Mouse (Mus musculus) heart, embryonic 10.5 days (tissue): ENCODE measurements around the gene Igsf6. TPM values are rescaled to one million over a fixed set of nuclear protein-coding genes. Genes with fewer than 3 reads are reported as not detected.

ENCODE experiments used
- DNase-seq: peaks from one replicate; pipeline ENCODE4 v3.0.0-alpha.2; 2017; ENCODE audit warnings: low spot score
- H3K27ac ChIP-seq: fragments of 300-500 bp; sonication (generic); 2 replicates; pipeline ENCODE4 v1.5.1; 2016; ENCODE audit warnings: mild to moderate bottlenecking
- H3K27me3 ChIP-seq: fragments of 300-500 bp; sonication (generic); 2 replicates; pipeline ENCODE4 v1.6.1; 2016; ENCODE audit warnings: mild to moderate bottlenecking; ENCODE audit not compliant: poor library complexity, insufficient read depth, severe bottlenecking
- H3K36me3 ChIP-seq: fragments of 300-500 bp; sonication (generic); 2 replicates; pipeline ENCODE4 v1.6.1; 2016; ENCODE audit warnings: mild to moderate bottlenecking, moderate library complexity
- H3K4me1 ChIP-seq: fragments of 300-500 bp; sonication (generic); 2 replicates; pipeline ENCODE4 v1.6.1; 2016; ENCODE audit warnings: mild to moderate bottlenecking
- H3K4me3 ChIP-seq: fragments of 300-500 bp; sonication (generic); 2 replicates; pipeline ENCODE4 v1.5.1; 2016; ENCODE audit warnings: mild to moderate bottlenecking, moderate library complexity
- H3K9me3 ChIP-seq: fragments of 300-500 bp; sonication (generic); 2 replicates; pipeline ENCODE4 v1.6.1; 2016; ENCODE audit warnings: mild to moderate bottlenecking, moderate library complexity
- WGBS: fragments of 180-500 bp; shearing (Covaris S2); methylation state at CpG from one replicate; pipeline ENCODE4 v1.1.7; 2016; 5-methylcytosine and 5-hydroxymethylcytosine counted together
- polyA plus RNA-seq: library from polyadenylated mRNA; unstranded; fragments of >200 nt; fragmentation: Nextera tagmentation; extraction: Ambion mirVana; gene quantifications from 2 replicates; pipeline ENCODE4 v1.2.1, GENCODE M21; 2016

Gene Igsf6
- polyA plus RNA-seq, 1 experiment from 2014 or later, result 0.92 TPM

GRCm38 (mm10) chr7:121081350-121081749 is 7.0 kb upstream of the Igsf6 start, which contains the start of gene Otoa:
Otoa (plus strand) TSS chr7:121081650.
- H3K9me3 ChIP-seq, result no peaks in the 10 kb centered on the region
- peaks cover 25% of the 10 kb centered on the region for H3K36me3 ChIP-seq
- DNase-seq, result no peak
- 82% methylated on average over 4 of the region's 4 CpGs for WGBS
- H3K27me3 ChIP-seq, result no peaks in the 10 kb centered on the region
- no peak within 1 kb of the TSS for H3K4me3 ChIP-seq
- peaks cover 9% of the 10 kb centered on the region for H3K4me1 ChIP-seq
- no peak within 1 kb of the TSS for H3K27ac ChIP-seq

GRCm38 (mm10) chr7:121077829-121078228 is 3.5 kb upstream of the Igsf6 start:
- 46% methylated on average over 5 of the region's 5 CpGs for WGBS

GRCm38 (mm10) chr7:121077311-121077710 is 2.9 kb upstream of the Igsf6 start:
- no peak overlapping the region for H3K27ac ChIP-seq
- no peak overlapping the region for H3K4me3 ChIP-seq
- WGBS, result 89% methylated on average over 6 of the region's 6 CpGs
- H3K4me1 ChIP-seq, result peaks cover 22% of the 10 kb centered on the region
- H3K36me3 ChIP-seq, result peaks cover 35% of the 10 kb centered on the region
- H3K27me3 ChIP-seq, result no peaks in the 10 kb centered on the region
- no peaks in the 10 kb centered on the region for H3K9me3 ChIP-seq
- no peak for DNase-seq

More at GRCm38 (mm10) chr7:121077829-121078228, 3.5 kb upstream of the Igsf6 start:
- no peaks in the 10 kb centered on the region for H3K27me3 ChIP-seq
- H3K4me1 ChIP-seq, result peaks cover 22% of the 10 kb centered on the region
- no peaks in the 10 kb centered on the region for H3K9me3 ChIP-seq
- no peak overlapping the region for H3K27ac ChIP-seq
- no peak for DNase-seq
- H3K36me3 ChIP-seq, result peaks cover 36% of the 10 kb centered on the region
- H3K4me3 ChIP-seq, result no peak overlapping the region

- WGBS, result 75% methylated on average over 5 of the region's 5 CpGs
- DNase-seq, result no peak
- no peak overlapping the region for H3K27ac ChIP-seq
Measured at GRCm38 (mm10) chr7:121075416-121075815, 1.0 kb upstream of the Igsf6 start.

GRCm38 (mm10) chr7:121074801-121075400 is 529 bp upstream of the Igsf6 start:
- 59% methylated on average over 6 of the region's 6 CpGs for whole genome bisulfite sequencing
- H3K4me1 ChIP-seq, result peaks cover 27% of the 10 kb centered on the region
- no peak overlapping the region for H3K4me3 ChIP-seq
- H3K27me3 ChIP-seq, result no peaks in the 10 kb centered on the region
- no peak for DNase-seq
- peaks cover 40% of the 10 kb centered on the region for H3K36me3 ChIP-seq
- no peaks in the 10 kb centered on the region for H3K9me3 ChIP-seq
- H3K27ac ChIP-seq, result no peak overlapping the region; the same call in 1 of the 2 replicates

More at GRCm38 (mm10) chr7:121075416-121075815, 1.0 kb upstream of the Igsf6 start:
- Histone ChIP-seq H3K9me3 (no peaks in the 10 kb centered on the region), H3K36me3 (peaks cover 43% of the 10 kb centered on the region), H3K4me3 (no peak overlapping the region), H3K27me3 (no peaks in the 10 kb centered on the region), H3K4me1 (peaks cover 27% of the 10 kb centered on the region)

GRCm38 (mm10) chr7:121072506-121072905 is 1.9 kb downstream of the Igsf6 start:
- H3K36me3 ChIP-seq, result peaks cover 36% of the 10 kb centered on the region
- no peak overlapping the region for H3K27ac ChIP-seq
- H3K27me3 ChIP-seq, result no peaks in the 10 kb centered on the region
- H3K9me3 ChIP-seq, result no peaks in the 10 kb centered on the region
- DNase-seq, result no peak
- 87% methylated on average over 5 of the region's 5 CpGs for WGBS
- no peak overlapping the region for H3K4me3 ChIP-seq
- peaks cover 27% of the 10 kb centered on the region for H3K4me1 ChIP-seq

GRCm38 (mm10) chr7:121071276-121071675 is 3.1 kb downstream of the Igsf6 start:
- H3K36me3 ChIP-seq, result peaks cover 28% of the 10 kb centered on the region
- no peak for DNase-seq
- no peaks in the 10 kb centered on the region for H3K27me3 ChIP-seq
- peaks cover 27% of the 10 kb centered on the region for H3K4me1 ChIP-seq
- no peak overlapping the region for H3K4me3 ChIP-seq
- no peaks in the 10 kb centered on the region for H3K9me3 ChIP-seq
- 91% methylated on average over 4 of the region's 4 CpGs for WGBS
- H3K27ac ChIP-seq, result no peak overlapping the region

GRCm38 (mm10) chr7:121064309-121064708 is 10.1 kb downstream of the Igsf6 start:
- no peaks in the 10 kb centered on the region for H3K9me3 ChIP-seq
- 43% methylated on average over 4 of the region's 4 CpGs for WGBS
- H3K4me1 ChIP-seq, result no peaks in the 10 kb centered on the region

GRCm38 (mm10) chr7:121059477-121060218 is 14.7 kb downstream of the Igsf6 start:
- H3K9me3 ChIP-seq, result no peaks in the 10 kb centered on the region
- H3K4me1 ChIP-seq, result no peaks in the 10 kb centered on the region
- WGBS, result 77% methylated on average over 6 of the region's 6 CpGs
- H3K27ac ChIP-seq, result no peak overlapping the region
- no peak overlapping the region for H3K4me3 ChIP-seq
- no peaks in the 10 kb centered on the region for H3K27me3 ChIP-seq
- H3K36me3 ChIP-seq, result peaks cover 45% of the 10 kb centered on the region
- no peak for DNase-seq

More at GRCm38 (mm10) chr7:121064309-121064708, 10.1 kb downstream of the Igsf6 start:
- no peak for DNase-seq
- Histone ChIP-seq H3K36me3 (peaks cover 16% of the 10 kb centered on the region), H3K27ac (no peak overlapping the region), H3K4me3 (no peak overlapping the region), H3K27me3 (no peaks in the 10 kb centered on the region)

- DNase-seq, result no peak
- 89% methylated on average over 4 of the region's 4 CpGs for WGBS
- no peaks in the 10 kb centered on the region for H3K9me3 ChIP-seq
- no peaks in the 10 kb centered on the region for H3K4me1 ChIP-seq
- no peak overlapping the region for H3K27ac ChIP-seq
- no peak overlapping the region for H3K4me3 ChIP-seq
- H3K27me3 ChIP-seq, result no peaks in the 10 kb centered on the region
- H3K36me3 ChIP-seq, result peaks cover 68% of the 10 kb centered on the region
Measured at GRCm38 (mm10) chr7:121053071-121053470, 21.3 kb downstream of the Igsf6 start.

GRCm38 (mm10) chr7:121047624-121048023 is 26.7 kb downstream of the Igsf6 start:
- no peak overlapping the region for H3K4me3 ChIP-seq
- H3K36me3 ChIP-seq, result peaks cover 23% of the 10 kb centered on the region
- no peaks in the 10 kb centered on the region for H3K27me3 ChIP-seq
- no peaks in the 10 kb centered on the region for H3K9me3 ChIP-seq
- WGBS, result 90% methylated on average over 2 of the region's 2 CpGs
- no peak overlapping the region for H3K27ac ChIP-seq
- no peak for DNase-seq
- H3K4me1 ChIP-seq, result no peaks in the 10 kb centered on the region; the same call in 1 of the 2 replicates

- H3K27ac ChIP-seq, result no peak overlapping the region
- no peak overlapping the region for H3K4me3 ChIP-seq
- DNase-seq, result no peak
- peaks cover 15% of the 10 kb centered on the region for H3K36me3 ChIP-seq
- H3K9me3 ChIP-seq, result no peaks in the 10 kb centered on the region
- WGBS, result 91% methylated on average over 6 of the region's 6 CpGs
- H3K4me1 ChIP-seq, result no peaks in the 10 kb centered on the region; the same call in 1 of the 2 replicates
- H3K27me3 ChIP-seq, result no peaks in the 10 kb centered on the region
Measured at GRCm38 (mm10) chr7:121045671-121046453, 28.5 kb downstream of the Igsf6 start.

- Histone ChIP-seq H3K27me3 (no peaks in the 10 kb centered on the region), H3K27ac (no peak overlapping the region), H3K36me3 (peaks cover 4% of the 10 kb centered on the region; the same call in 1 of the 2 replicates), H3K9me3 (no peaks in the 10 kb centered on the region), H3K4me1 (peaks cover 6% of the 10 kb centered on the region), H3K4me3 (no peak overlapping the region)
- DNase-seq, result no peak
- 24% methylated on average over 1 of the region's 1 CpGs for WGBS
Measured at GRCm38 (mm10) chr7:121044251-121044650, 30.1 kb downstream of the Igsf6 start.
